Mouse (Mus musculus) right cerebral cortex, adult 2 months (tissue): ENCODE results near the gene Sulf2.

Experiments used
- DNase-seq, 2 experiments: peaks; one replicate each; pipeline ENCODE4 v3.0.0; 2021 to 2022; ENCODE audit warnings: low spot score in 2 of 2

Sulf2 gene

GRCm38 (mm10) chr2:166150584-166150983 lies 4.9 kb downstream of the Sulf2 start:
- no peak for DNase-seq

GRCm38 (mm10) chr2:166149482-166149881 lies 6.0 kb downstream of the Sulf2 start:
- no peak for DNase-seq

- no peak for DNase-seq
Measured at GRCm38 (mm10) chr2:166148672-166149332, 6.7 kb downstream of the Sulf2 start.

- DNase-seq, result no peak
Measured at GRCm38 (mm10) chr2:166147930-166148651, 7.4 kb downstream of the Sulf2 start.

- DNase-seq, result no peak
Measured at GRCm38 (mm10) chr2:166146446-166146845, 9.0 kb downstream of the Sulf2 start.

GRCm38 (mm10) chr2:166145031-166145430 lies 10.4 kb downstream of the Sulf2 start:
- DNase-seq, result no peak

GRCm38 (mm10) chr2:166143871-166144270 lies 11.6 kb downstream of the Sulf2 start:
- DNase-seq, result no peak

GRCm38 (mm10) chr2:166142561-166143112 lies 12.8 kb downstream of the Sulf2 start:
- DNase-seq, result no peak

GRCm38 (mm10) chr2:166141910-166142309 lies 13.6 kb downstream of the Sulf2 start:
- no peak for DNase-seq

GRCm38 (mm10) chr2:166141039-166141438 lies 14.4 kb downstream of the Sulf2 start:
- no peak for DNase-seq

- DNase-seq, result peak; percentile 37 to 62
Measured at GRCm38 (mm10) chr2:166140427-166140826, 15.0 kb downstream of the Sulf2 start.

GRCm38 (mm10) chr2:166138308-166138707 lies 17.2 kb downstream of the Sulf2 start:
- no peak for DNase-seq

GRCm38 (mm10) chr2:166137467-166137866 lies 18.0 kb downstream of the Sulf2 start:
- no peak for DNase-seq

- DNase-seq, result no peak
Measured at GRCm38 (mm10) chr2:166135711-166136485, 19.6 kb downstream of the Sulf2 start.

GRCm38 (mm10) chr2:166128756-166129155 lies 26.7 kb downstream of the Sulf2 start:
- DNase-seq, result no peak

- DNase-seq, result no peak
Measured at GRCm38 (mm10) chr2:166128032-166128431, 27.4 kb downstream of the Sulf2 start.

GRCm38 (mm10) chr2:166126343-166126742 lies 29.1 kb downstream of the Sulf2 start:
- no peak for DNase-seq

GRCm38 (mm10) chr2:166125492-166126252 lies 29.8 kb downstream of the Sulf2 start:
- DNase-seq, result no peak

GRCm38 (mm10) chr2:166125033-166125432 lies 30.4 kb downstream of the Sulf2 start:
- DNase-seq, result no peak

GRCm38 (mm10) chr2:166122781-166123180 lies 32.7 kb downstream of the Sulf2 start:
- DNase-seq, result no peak

GRCm38 (mm10) chr2:166121681-166122355 lies 33.6 kb downstream of the Sulf2 start:
- DNase-seq, result no peak
